Mouse (Mus musculus) midbrain, postnatal 0 days (tissue): Measurements from ENCODE around the gene C4bp. TPM values are rescaled to one million over a fixed set of nuclear protein-coding genes. Genes with fewer than 3 reads are reported as not detected.

ENCODE experiments used
- ATAC-seq: fragments of 200-750 bp; cut with Nextera tagmentation; 2 replicates; pipeline ENCODE4 v1.8.0; 2017; ENCODE audit warnings: moderate number of reproducible peaks, mild to moderate bottlenecking, moderate TSS enrichment, moderate library complexity; ENCODE audit not compliant: low FRiP score
- DNase-seq: peaks from one replicate; pipeline ENCODE4 v3.0.0-alpha.2; 2015; ENCODE audit warnings: low spot score
- H3K27ac ChIP-seq: fragments of 300-500 bp; sonication (generic); 2 replicates; pipeline ENCODE4 v1.5.1; 2014; ENCODE audit warnings: low read depth, mild to moderate bottlenecking, low read length, mixed read lengths
- H3K27me3 ChIP-seq: fragments of 300-500 bp; sonication (generic); 2 replicates; pipeline ENCODE4 v1.6.1; 2014; ENCODE audit warnings: low read length, control low read depth, mixed read lengths; ENCODE audit not compliant: insufficient read depth
- H3K36me3 ChIP-seq: fragments of 300-500 bp; sonication (generic); 2 replicates; pipeline ENCODE4 v1.6.1; 2014; ENCODE audit warnings: low read length, control low read depth, mixed read lengths; ENCODE audit not compliant: insufficient read depth
- H3K4me1 ChIP-seq: fragments of 300-500 bp; sonication (generic); 2 replicates; pipeline ENCODE4 v1.6.1; 2014; ENCODE audit warnings: mild to moderate bottlenecking, control low read depth, antibody characterized with exemption, low read length, mixed read lengths; ENCODE audit not compliant: insufficient read depth
- H3K4me2 ChIP-seq: fragments of 300-500 bp; sonication (generic); 2 replicates; pipeline ENCODE4 v1.6.1; 2014; ENCODE audit warnings: low read depth, mild to moderate bottlenecking, low read length, mixed read lengths; ENCODE audit not compliant: poor library complexity, severe bottlenecking
- H3K4me3 ChIP-seq: fragments of 300-500 bp; sonication (generic); 2 replicates; pipeline ENCODE4 v1.5.1; 2014; ENCODE audit warnings: low read depth, mild to moderate bottlenecking, low read length, moderate library complexity
- H3K9ac ChIP-seq: fragments of 300-500 bp; sonication (generic); replicated peaks from 2 replicates; pipeline ENCODE4 v1.6.1; 2014; ENCODE audit warnings: mild to moderate bottlenecking, low read length, moderate library complexity, mixed read lengths; ENCODE audit not compliant: poor library complexity, severe bottlenecking
- H3K9me3 ChIP-seq: fragments of 300-500 bp; sonication (generic); 2 replicates; pipeline ENCODE4 v1.6.1; 2016; ENCODE audit warnings: low read length, control low read depth
- CTCF ChIP-seq: IDR thresholded peaks from 2 replicates; pipeline ENCODE4 v1.5.1; 2016; ENCODE audit warnings: antibody characterized with exemption, mild to moderate bottlenecking
- WGBS: fragments of 180-500 bp; shearing (Covaris S2); extraction: QIAGEN DNeasy Blood & Tissue Kit; methylation state at CpG from one replicate; pipeline ENCODE4 v1.1.7; 2014; 5-methylcytosine and 5-hydroxymethylcytosine counted together
- polyA plus RNA-seq: library from polyadenylated mRNA; unstranded; fragments of >200 nt; fragmentation: Nextera tagmentation; extraction: Ambion mirVana; gene quantifications from 2 replicates; pipeline ENCODE4 v1.2.1, GENCODE M21; 2015
- total RNA-seq: library from RNA; depleted of rRNA; stranded (reverse); fragments of >200 nt; gene quantifications from 2 replicates; pipeline ENCODE4 v1.2.3, GENCODE M21; 2014

Gene C4bp
- total and polyA plus RNA-seq, 2 experiments from 2014 or later: 0.11 to 0.93 TPM

- DNase-seq (peak; percentile 24), ATAC-seq (no peak)
- Histone ChIP-seq H3K9me3 (no peaks in the 10 kb centered on the region), H3K4me1 (no peaks in the 10 kb centered on the region), H3K9ac (no peak overlapping the region), H3K27me3 (no peaks in the 10 kb centered on the region), H3K4me3 (no peak overlapping the region), H3K36me3 (no peaks in the 10 kb centered on the region), H3K4me2 (no peak overlapping the region), H3K27ac (0 out of 2 replicates have a peak overlapping the region, but pooled peaks have one; percentile 18)
- WGBS: 30% methylated on average over 4 of the region's 4 CpGs
- no peak for TF ChIP-seq CTCF
Observed at GRCm38 (mm10) chr1:130644103-130644502, 17.3 kb downstream of the C4bp start.

DNA sequence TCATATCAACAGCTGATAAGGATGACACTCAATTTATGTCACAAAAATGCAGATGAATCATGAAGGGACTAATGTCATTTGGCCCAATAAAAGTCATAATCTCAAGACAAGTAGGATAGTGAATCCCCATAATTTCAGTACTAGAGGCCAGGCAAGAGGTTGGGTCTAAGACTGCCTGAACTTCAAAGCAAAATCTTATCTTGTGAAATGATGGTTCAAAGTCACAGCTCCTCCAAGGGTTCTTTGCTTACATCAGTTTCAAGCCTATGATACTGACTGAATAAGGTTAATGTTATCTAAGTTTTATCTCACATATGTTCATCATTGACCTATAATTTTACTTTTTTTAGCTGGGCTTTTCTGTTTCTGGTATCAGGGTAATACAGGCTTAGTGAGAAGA is 20.5 kb downstream of the C4bp start:
- Histone ChIP-seq H3K36me3 (no peaks in the 10 kb centered on the region), H3K27me3 (no peaks in the 10 kb centered on the region), H3K4me2 (no peak overlapping the region), H3K9ac (no peak overlapping the region), H3K4me1 (no peaks in the 10 kb centered on the region), H3K9me3 (no peaks in the 10 kb centered on the region), H3K27ac (no peak overlapping the region), H3K4me3 (no peak overlapping the region)
- no peak for TF ChIP-seq CTCF
- ATAC-seq: no peak
- no peak for DNase-seq

DNA sequence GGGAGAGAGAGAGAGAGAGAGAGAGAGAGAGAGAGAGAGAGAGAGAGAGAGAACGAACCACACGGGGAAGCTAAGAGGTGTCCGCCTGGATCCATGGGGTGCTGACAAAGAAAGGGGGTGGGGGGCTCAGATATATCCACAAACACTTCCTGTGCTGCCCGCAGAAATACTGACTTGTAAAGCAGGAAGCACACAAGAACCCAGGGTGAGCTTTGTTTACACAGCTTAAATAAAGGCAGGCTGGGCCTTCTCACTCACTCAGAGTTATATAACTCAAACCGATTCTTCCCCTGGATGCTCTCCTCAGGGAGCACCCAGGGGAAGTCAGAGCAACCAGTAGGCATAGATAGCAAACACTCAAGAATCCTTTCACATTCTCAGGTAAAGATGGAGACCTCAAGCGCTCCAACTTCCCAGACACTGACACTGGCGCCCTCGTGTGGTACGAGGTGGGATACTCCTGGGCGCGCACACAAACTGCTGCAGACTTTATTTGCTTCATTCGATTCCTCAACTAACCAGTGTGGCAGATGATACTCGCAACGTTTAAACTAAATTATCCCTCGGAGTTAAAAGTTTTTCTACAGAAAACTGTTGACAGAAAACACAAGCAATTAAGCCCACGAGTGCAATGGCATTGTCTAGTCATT is 27.5 kb downstream of the C4bp start:
- Histone ChIP-seq H3K27me3 (no peaks in the 10 kb centered on the region), H3K9me3 (no peaks in the 10 kb centered on the region), H3K36me3 (no peaks in the 10 kb centered on the region), H3K4me1 (no peaks in the 10 kb centered on the region), H3K4me2 (no peak overlapping the region), H3K9ac (no peak overlapping the region), H3K27ac (no peak overlapping the region), H3K4me3 (no peak overlapping the region)
- 35% methylated on average over 16 of the region's 16 CpGs for WGBS
- peak; percentile 89 for TF ChIP-seq CTCF
- DNase-seq (peak; percentile 62), ATAC-seq (no peak)

GRCm38 (mm10) chr1:130633316-130633715 is 28.1 kb downstream of the C4bp start:
- H3K27ac ChIP-seq: no peak overlapping the region
- no peak overlapping the region for H3K9ac ChIP-seq
- H3K4me1 ChIP-seq: no peaks in the 10 kb centered on the region
- no peak for ATAC-seq
- H3K4me2 ChIP-seq: no peak overlapping the region
- no peaks in the 10 kb centered on the region for H3K27me3 ChIP-seq
- no peak for TF ChIP-seq CTCF
- WGBS: 88% methylated on average over 7 of the region's 8 CpGs
- DNase-seq: no peak
- H3K9me3 ChIP-seq: no peaks in the 10 kb centered on the region
- no peaks in the 10 kb centered on the region for H3K36me3 ChIP-seq
- no peak overlapping the region for H3K4me3 ChIP-seq

DNA sequence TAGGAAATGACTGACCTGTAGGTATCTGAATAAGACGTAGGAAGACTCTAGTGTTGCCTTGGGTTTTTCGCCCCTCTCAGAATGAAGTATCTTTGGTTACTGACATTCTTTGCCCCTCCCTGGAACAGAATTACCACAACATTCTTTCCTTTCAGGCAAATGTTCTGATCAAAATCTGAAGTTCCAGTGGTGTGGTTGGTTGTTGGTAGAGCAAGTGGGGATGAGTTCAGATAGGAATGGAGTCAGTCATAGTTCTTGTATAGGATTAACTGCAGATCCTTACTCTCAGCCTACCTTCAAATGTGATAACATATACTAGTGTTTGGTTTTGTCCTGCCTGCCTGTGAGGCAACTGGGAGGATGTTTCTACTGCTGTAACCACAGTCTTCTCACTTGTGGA is 31.9 kb downstream of the C4bp start, which contains the start of gene Zp3r:
Gene Zp3r (minus strand): TSS at position 101 of the 400 bp plus-strand sequence.
- no peak within 1 kb of the TSS for H3K4me2 ChIP-seq
- no peak within 1 kb of the TSS for H3K4me3 ChIP-seq
- H3K4me1 ChIP-seq: no peaks in the 10 kb centered on the region
- no peak for TF ChIP-seq CTCF
- no peak within 1 kb of the TSS for H3K9ac ChIP-seq
- H3K36me3 ChIP-seq: no peaks in the 10 kb centered on the region
- H3K9me3 ChIP-seq: no peaks in the 10 kb centered on the region
- ATAC-seq (no peak), DNase-seq (no peak)
- H3K27ac ChIP-seq: no peak within 1 kb of the TSS
- H3K27me3 ChIP-seq: no peaks in the 10 kb centered on the region
- WGBS: 91% methylated on average over 2 of the region's 2 CpGs

- H3K27me3 ChIP-seq: no peaks in the 10 kb centered on the region
- DNase-seq: no peak
Observed at GRCm38 (mm10) chr1:130596291-130596690, 65.1 kb downstream of the C4bp start.

More at GRCm38 (mm10) chr1:130596291-130596690, 65.1 kb downstream of the C4bp start:
- H3K36me3 ChIP-seq: no peaks in the 10 kb centered on the region
- H3K9me3 ChIP-seq: no peaks in the 10 kb centered on the region
- no peak overlapping the region for H3K27ac ChIP-seq
- no peak overlapping the region for H3K4me2 ChIP-seq
- H3K4me3 ChIP-seq: no peak overlapping the region
- 93% methylated on average over 2 of the region's 2 CpGs for WGBS
- ATAC-seq: no peak
- no peaks in the 10 kb centered on the region for H3K4me1 ChIP-seq
- no peak for TF ChIP-seq CTCF
- no peak overlapping the region for H3K9ac ChIP-seq
